Mouse (Mus musculus) lung, adult 2 months (tissue): Measurements from ENCODE around the gene Tert.

ENCODE experiments used
- CTCF ChIP-seq: fragments of 200-500 bp; IDR thresholded peaks from 2 replicates; pipeline ENCODE4 v1.5.1; 2011; ENCODE audit warnings: mild to moderate bottlenecking, low read length, control low read depth; ENCODE audit not compliant: insufficient read depth
- POLR2A ChIP-seq: fragments of 200-500 bp; IDR thresholded peaks from 2 replicates; pipeline ENCODE4 v1.6.1; 2011; ENCODE audit warnings: low read depth, mild to moderate bottlenecking, control low read depth, low read length, borderline replicate concordance; ENCODE audit errors: extremely low read depth

GRCm38 (mm10) chr13:73591488-73591887 is 35.2 kb upstream of the Tert start:
- TF ChIP-seq CTCF (no peak), POLR2A (no peak)
